ENCODE assay signal across 8 mouse cellular contexts in the genomic region with DNA sequence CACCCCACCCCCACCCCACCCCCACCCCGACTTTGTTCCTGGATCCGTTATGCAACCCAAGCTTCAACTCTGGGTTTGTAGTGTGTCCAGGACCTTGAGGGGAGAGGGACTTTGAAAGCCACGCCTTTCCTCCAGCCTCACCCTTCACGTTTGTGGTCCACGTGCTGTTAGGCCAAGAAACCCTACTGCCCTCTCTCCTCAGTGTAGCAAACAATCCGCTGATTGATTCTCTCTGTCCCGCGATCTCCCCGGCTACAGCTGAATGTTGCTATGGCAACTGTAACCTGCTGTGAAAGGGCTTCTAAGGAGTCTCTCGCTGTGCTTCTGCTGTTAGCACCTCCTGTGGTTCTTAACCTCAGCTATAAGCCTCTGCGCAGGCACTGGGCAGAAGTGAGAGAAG. TPM values are rescaled to one million over a fixed set of nuclear protein-coding genes. Genes with fewer than 3 reads are reported as not detected.
DNase-seq lines count a peak whose midpoint lies in the region; ATAC-seq and TF ChIP-seq lines count a peak whose summit lies in the region.

No protein-coding gene starts in this region.

- H3K27me3 ChIP-seq in small intestine, adult 2 months (ENCODE audit: control insufficient read depth, insufficient read depth, low read length): no peaks in the 10 kb centered on the region

- 4% methylated on average over 11 of the region's 11 CpGs for WGBS in small intestine, adult 2 months

- 0 out of 2 replicates have a peak overlapping the region, but pooled peaks have one; percentile 0 for H3K4me3 ChIP-seq in small intestine, adult 2 months (ENCODE audit: low read depth, low read length)

- peaks cover 34% of the 10 kb centered on the region for H3K4me1 ChIP-seq in small intestine, adult 2 months (ENCODE audit: control insufficient read depth, insufficient read depth, insufficient read length, low read length)

- TF ChIP-seq CTCF in small intestine, adult 2 months (IDR thresholded peaks at IDR 0.05; ENCODE audit: extremely low read depth, insufficient read length, insufficient replicate concordance, low read depth, low read length): no peak

- TF ChIP-seq POLR2A in small intestine, adult 2 months (IDR thresholded peaks at IDR 0.05; ENCODE audit: low read depth, low read length): no peak

- H3K36me3 ChIP-seq in small intestine, adult 2 months (ENCODE audit: control insufficient read depth, insufficient read depth, low read length): no peaks in the 10 kb centered on the region

- no peak for ATAC-seq in CD4-positive, CD25-positive, alpha-beta regulatory T cell, adult 4 months
- 0 out of 2 replicates have a peak, but pooled peaks have one; percentile 12 for ATAC-seq in megakaryocyte-erythroid progenitor cell, adult 5-6 weeks (replicated peaks; ENCODE audit: low FRiP score, low TSS enrichment, poor library complexity, severe bottlenecking)

- peak overlapping the region; percentile 73 for H3K27ac ChIP-seq in small intestine, adult 2 months (ENCODE audit: insufficient read depth, low read depth, low read length)

- intact Hi-C loops in left cerebral cortex, postnatal 25 days (cut with DNase I): no loop called here

- peak; percentile 24 for DNase-seq in CD4-positive, CD25-positive, alpha-beta regulatory T cell, adult 2 months (ENCODE audit: low read depth, low spot score)
- DNase-seq in embryo, embryonic 10.5 days (ENCODE audit: low spot score): peak; percentile 92
- peak; percentile 74 to 82 for DNase-seq in heart, adult 18-20 months
- peak; percentile 98 for DNase-seq in kidney, adult 11 months
- DNase-seq in left cerebral cortex, postnatal 25 days (ENCODE audit: low spot score in 2 of 2): peak; percentile 76 to 80

RNA-seq across cellular contexts. Expression of gene Por, which starts 5.0 kb away (rescaled TPM):
- 10 to 100 TPM; 28.9 to 69.0 TPM for polyA plus RNA-seq in CD4-positive, CD25-positive, alpha-beta regulatory T cell, adult 4 months (2017; shearing (Covaris generic))
- 10 to 100 TPM; 66.4 to 82.7 TPM for total RNA-seq in heart, adult 18-20 months (2021)
- 10 to 100 TPM; 84.4 to 91.2 TPM for total RNA-seq in left cerebral cortex, postnatal 25 days (2021)
- 49.6 and 57.4 TPM in 2 replicates for total RNA-seq in megakaryocyte-erythroid progenitor cell, adult 5-6 weeks (2014; fragmentation: Nextera tagmentation)
- total RNA-seq in megakaryocyte-erythroid progenitor cell, adult 5-6 weeks (2017): 58.7 and 73.2 TPM in 2 replicates
- polyA plus RNA-seq in small intestine, adult 2 months (2012; rRNA removed): 121 and 192 TPM in 2 replicates

RNA-seq across cellular contexts. Expression of gene Rhbdd2, which starts 42.4 kb away (rescaled TPM):
- 10 to 100 TPM; 17.6 to 36.8 TPM for polyA plus RNA-seq in CD4-positive, CD25-positive, alpha-beta regulatory T cell, adult 4 months (2017; shearing (Covaris generic))
- 10 to 100 TPM; 24.2 to 26.8 TPM for total RNA-seq in heart, adult 18-20 months (2021)
- total RNA-seq in left cerebral cortex, postnatal 25 days (2021): 10 to 100 TPM; 83.8 to 86.5 TPM
- total RNA-seq in megakaryocyte-erythroid progenitor cell, adult 5-6 weeks (2014; fragmentation: Nextera tagmentation): 25.2 and 47.5 TPM in 2 replicates
- total RNA-seq in megakaryocyte-erythroid progenitor cell, adult 5-6 weeks (2017): 9.5 and 11.2 TPM in 2 replicates
- 13.3 and 13.4 TPM in 2 replicates for polyA plus RNA-seq in small intestine, adult 2 months (2012; rRNA removed)

Comparison
In these comparisons a context has a peak if more than half of its experiments do, and no peak if none do; other contexts are left out.
1. DNase-seq: peak in every context shown above with its lines; median percentile 98 in kidney, adult 11 months; 92 in embryo, embryonic 10.5 days; 78 in heart, adult 18-20 months; 78 in left cerebral cortex, postnatal 25 days; 24 in CD4-positive, CD25-positive, alpha-beta regulatory T cell, adult 2 months.